Mouse (Mus musculus): ENCODE data around the gene Myo6.

DNA sequence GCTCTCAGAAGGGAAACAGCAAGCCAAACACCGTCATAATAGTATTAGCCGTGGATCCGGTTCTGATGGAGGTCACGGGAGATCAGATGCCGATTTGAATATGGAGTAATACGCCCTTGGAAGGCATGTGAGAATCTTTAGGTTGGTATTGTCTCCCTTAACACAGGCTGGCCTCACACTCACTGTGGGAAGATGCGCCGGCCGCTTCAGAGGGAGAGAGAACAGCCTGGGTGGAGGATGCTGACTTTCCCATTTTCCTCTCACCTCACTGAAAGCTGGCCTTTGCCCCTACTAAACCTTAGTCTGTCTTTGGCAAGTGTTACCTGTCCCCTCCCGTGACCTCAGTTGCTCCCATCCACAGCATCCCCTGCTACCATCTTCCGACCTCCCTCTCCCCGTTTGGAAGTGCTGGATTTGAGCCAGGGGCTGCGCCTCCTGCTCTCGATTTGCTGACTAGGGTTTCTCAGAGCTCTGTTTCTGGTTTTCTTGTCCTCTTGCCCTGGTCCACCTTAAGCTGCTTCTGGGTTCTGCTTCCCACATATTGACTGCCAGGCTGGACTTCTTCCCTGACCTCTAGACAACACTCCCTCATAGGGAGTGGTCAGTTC lies 169.3 kb downstream of the Myo6 start:
- TF ChIP-seq CTCF (IDR thresholded peaks at IDR 0.05; ENCODE audit: borderline replicate concordance, insufficient read depth, low read length) = no peak
- no peak for TF ChIP-seq POLR2A (IDR thresholded peaks at IDR 0.05; ENCODE audit: low read depth, low read length)

Data from embryonic fibroblast, embryonic 13.5 days (primary cell).